Mouse (Mus musculus) lung, adult 18-20 months (tissue): ENCODE measurements at regions not wholly inside any gene's neighbourhood (a gene's known extent, or its start where the extent isn't known, plus 50 kb on each side); places are given as distances from the start of the nearest gene placed in this dataset.
A peak's percentile ranks its signal among the peaks of the same experiment; 100 is the strongest.
"Not testable (repeated sequence)": the region's sequence is repeated elsewhere in the genome, so short reads cannot be mapped to it uniquely, and the experiment has no call there.

Experiments
- DNase-seq, 2 experiments: peaks; one replicate each; pipeline ENCODE4 v3.0.0; 2022; ENCODE audit warnings: mixed read lengths in 2 of 2

GRCm38 (mm10) chr14:87215099-87215498 lies 74.1 kb upstream of the Diaph3 start:
- DNase-seq: peak; percentile 9 to 31

- no peak for DNase-seq
Observed at GRCm38 (mm10) chr14:87217042-87217441, 76.0 kb upstream of the Diaph3 start.

- no peak for DNase-seq
Observed at GRCm38 (mm10) chr14:87219975-87220374, 78.9 kb upstream of the Diaph3 start.

- DNase-seq: no peak
Observed at GRCm38 (mm10) chr14:87224870-87225269, 83.8 kb upstream of the Diaph3 start.

- no peak for DNase-seq
Observed at GRCm38 (mm10) chr14:87249258-87249657, 108.2 kb upstream of the Diaph3 start.

GRCm38 (mm10) chr14:87255484-87256208 lies 114.6 kb upstream of the Diaph3 start:
- no peak for DNase-seq

GRCm38 (mm10) chr14:87261726-87262125 lies 120.7 kb upstream of the Diaph3 start:
- DNase-seq: no peak

GRCm38 (mm10) chr14:87264826-87265225 lies 123.8 kb upstream of the Diaph3 start:
- no peak for DNase-seq

- DNase-seq: no peak
Observed at GRCm38 (mm10) chr14:87266309-87266708, 125.3 kb upstream of the Diaph3 start.

GRCm38 (mm10) chr14:87289266-87289665 lies 127.2 kb upstream of the Tdrd3 start:
- DNase-seq: not testable (repeated sequence)

- DNase-seq: peak in 1 of 2 experiments; percentile 2
Observed at GRCm38 (mm10) chr14:87289708-87290243, 126.7 kb upstream of the Tdrd3 start.

- DNase-seq: no peak
Observed at GRCm38 (mm10) chr14:87295206-87295605, 121.2 kb upstream of the Tdrd3 start.

- no peak for DNase-seq
Observed at GRCm38 (mm10) chr14:87297160-87297559, 119.3 kb upstream of the Tdrd3 start.

- no peak for DNase-seq
Observed at GRCm38 (mm10) chr14:87300838-87301237, 115.6 kb upstream of the Tdrd3 start.

GRCm38 (mm10) chr14:87301564-87301963 lies 114.9 kb upstream of the Tdrd3 start:
- no peak for DNase-seq

GRCm38 (mm10) chr14:87305481-87305880 lies 111.0 kb upstream of the Tdrd3 start:
- no peak for DNase-seq

GRCm38 (mm10) chr14:87306011-87306410 lies 110.4 kb upstream of the Tdrd3 start:
- no peak for DNase-seq

- no peak for DNase-seq
Observed at GRCm38 (mm10) chr14:87308016-87308415, 108.4 kb upstream of the Tdrd3 start.

- DNase-seq: no peak
Observed at GRCm38 (mm10) chr14:87312318-87312717, 104.1 kb upstream of the Tdrd3 start.

- DNase-seq: peak; percentile 9 to 36
Observed at GRCm38 (mm10) chr14:87314999-87315732, 101.3 kb upstream of the Tdrd3 start.

- DNase-seq: peak in 1 of 2 experiments; percentile 4
Observed at GRCm38 (mm10) chr14:87327841-87328240, 88.6 kb upstream of the Tdrd3 start.

- DNase-seq: no peak
Observed at GRCm38 (mm10) chr14:87337950-87338526, 78.4 kb upstream of the Tdrd3 start.

- no peak for DNase-seq
Observed at GRCm38 (mm10) chr14:87344540-87344939, 71.9 kb upstream of the Tdrd3 start.

GRCm38 (mm10) chr14:87346812-87347211 lies 69.6 kb upstream of the Tdrd3 start:
- DNase-seq: no peak
